Mouse (Mus musculus) stomach, embryonic 14.5 days (tissue): Measurements from ENCODE around the gene Haus8. TPM values are rescaled to one million over a fixed set of nuclear protein-coding genes. Genes with fewer than 3 reads are reported as not detected.
"Not testable (repeated sequence)": the region's sequence is repeated elsewhere in the genome, so short reads cannot be mapped to it uniquely, and the experiment has no call there.

Experiments
- ATAC-seq: fragments of 200-750 bp; cut with Nextera tagmentation; 2 replicates; pipeline ENCODE4 v1.8.0; 2017; ENCODE audit warnings: low read depth, moderate TSS enrichment; ENCODE audit not compliant: insufficient number of reproducible peaks, insufficient read depth, low FRiP score
- H3K27ac ChIP-seq: fragments of 300-500 bp; sonication (generic); 2 replicates; pipeline ENCODE4 v1.5.1; 2014; ENCODE audit warnings: mild to moderate bottlenecking, low read length, moderate library complexity, mixed read lengths
- H3K27me3 ChIP-seq: fragments of 300-500 bp; sonication (generic); 2 replicates; pipeline ENCODE4 v1.6.1; 2014; ENCODE audit warnings: low read length, control low read depth, mixed read lengths; ENCODE audit not compliant: control insufficient read depth, insufficient read depth
- H3K36me3 ChIP-seq: fragments of 300-500 bp; sonication (generic); 2 replicates; pipeline ENCODE4 v1.6.1; 2014; ENCODE audit warnings: mild to moderate bottlenecking, control low read depth, low read length, moderate library complexity, mixed read lengths; ENCODE audit not compliant: control insufficient read depth, insufficient read depth
- H3K4me1 ChIP-seq: fragments of 300-500 bp; sonication (generic); 2 replicates; pipeline ENCODE4 v1.6.1; 2014; ENCODE audit warnings: low read length, control low read depth, mixed read lengths; ENCODE audit not compliant: control insufficient read depth, insufficient read depth
- H3K4me2 ChIP-seq: fragments of 300-500 bp; sonication (generic); replicated peaks from 2 replicates; pipeline ENCODE4 v1.6.1; 2014; ENCODE audit warnings: low read depth, low read length, control low read depth
- H3K4me3 ChIP-seq: fragments of 300-500 bp; sonication (generic); 2 replicates; pipeline ENCODE4 v1.5.1; 2014; ENCODE audit warnings: low read depth, low read length, control low read depth
- H3K9ac ChIP-seq: fragments of 300-500 bp; sonication (generic); replicated peaks from 2 replicates; pipeline ENCODE4 v1.6.1; 2014; ENCODE audit warnings: low read depth, mild to moderate bottlenecking, control low read depth, low read length, moderate library complexity, mixed read lengths
- H3K9me3 ChIP-seq: fragments of 300-500 bp; sonication (generic); 2 replicates; pipeline ENCODE4 v1.6.1; 2016; ENCODE audit warnings: low read depth, low read length, control low read depth; ENCODE audit not compliant: control insufficient read depth
- WGBS: fragments of 180-500 bp; shearing (Covaris S2); extraction: QIAGEN DNeasy Blood & Tissue Kit; methylation state at CpG from one replicate; pipeline ENCODE4 v1.1.7; 2014; 5-methylcytosine and 5-hydroxymethylcytosine counted together
- polyA plus RNA-seq: library from polyadenylated mRNA; unstranded; fragments of >200 nt; fragmentation: Nextera tagmentation; extraction: Ambion mirVana; gene quantifications from 2 replicates; pipeline ENCODE4 v1.2.1, GENCODE M21; 2014

The Haus8 gene
- polyA plus RNA-seq = 53.7 and 54.1 TPM in 2 replicates

- Histone ChIP-seq H3K9me3 (no peaks in the 10 kb centered on the region), H3K4me1 (peaks cover 10% of the 10 kb centered on the region), H3K27me3 (no peaks in the 10 kb centered on the region), H3K27ac (peak within 1 kb of the TSS; percentile 81), H3K9ac (peak within 1 kb of the TSS; percentile 60), H3K4me3 (peak within 1 kb of the TSS; percentile 73), H3K4me2 (peak within 1 kb of the TSS; percentile 63), H3K36me3 (no peaks in the 10 kb centered on the region)
- WGBS = under 1% methylated on average over 84 of the region's 84 CpGs
- peak; percentile 99 for ATAC-seq
Measured at GRCm38 (mm10) chr8:71272286-71273150, at the start of gene Haus8, which contains the start of gene Myo9b. Gene Haus8 (minus strand): TSS chr8:71272934. Gene Myo9b (plus strand): TSS chr8:71272714.

GRCm38 (mm10) chr8:71319760-71320159 lies 47.0 kb upstream of the Haus8 start:
- not testable (repeated sequence) for H3K4me3 ChIP-seq, H3K4me2 ChIP-seq, H3K9ac ChIP-seq, ATAC-seq, H3K27ac ChIP-seq, H3K9me3 ChIP-seq, H3K27me3 ChIP-seq, H3K4me1 ChIP-seq
- WGBS = 89% methylated on average over 2 of the region's 2 CpGs
- H3K36me3 ChIP-seq = peaks cover 18% of the 10 kb centered on the region

GRCm38 (mm10) chr8:71318610-71319009 lies 45.9 kb upstream of the Haus8 start:
- H3K4me1 ChIP-seq, H3K4me2 ChIP-seq, H3K4me3 ChIP-seq, H3K9ac ChIP-seq, H3K9me3 ChIP-seq, H3K27ac ChIP-seq, H3K27me3 ChIP-seq, ATAC-seq: not testable (repeated sequence)
- H3K36me3 ChIP-seq = peaks cover 11% of the 10 kb centered on the region
- WGBS = 80% methylated on average over 5 of the region's 5 CpGs

- Histone ChIP-seq H3K9me3 (no peaks in the 10 kb centered on the region), H3K36me3 (no peaks in the 10 kb centered on the region; the same call in 1 of the 2 replicates), H3K4me2 (no peak overlapping the region), H3K27me3 (no peaks in the 10 kb centered on the region), H3K4me3 (no peak overlapping the region), H3K27ac (no peak overlapping the region), H3K4me1 (peaks cover 7% of the 10 kb centered on the region; the same call in 1 of the 2 replicates), H3K9ac (no peak overlapping the region)
- no peak for ATAC-seq
Measured at GRCm38 (mm10) chr8:71316486-71317031, 43.8 kb upstream of the Haus8 start.

GRCm38 (mm10) chr8:71315972-71316371 lies 43.2 kb upstream of the Haus8 start:
- H3K9me3 ChIP-seq = no peaks in the 10 kb centered on the region
- H3K27ac ChIP-seq = no peak overlapping the region
- no peak overlapping the region for H3K9ac ChIP-seq
- no peaks in the 10 kb centered on the region for H3K27me3 ChIP-seq
- H3K4me1 ChIP-seq = peaks cover 7% of the 10 kb centered on the region; the same call in 1 of the 2 replicates
- H3K4me2 ChIP-seq = no peak overlapping the region
- no peak for ATAC-seq
- no peak overlapping the region for H3K4me3 ChIP-seq
- WGBS = 85% methylated on average over 5 of the region's 5 CpGs
- H3K36me3 ChIP-seq = no peaks in the 10 kb centered on the region; the same call in 1 of the 2 replicates

- Histone ChIP-seq H3K4me2 (no peak overlapping the region), H3K27ac (no peak overlapping the region), H3K4me3 (no peak overlapping the region), H3K9me3 (no peaks in the 10 kb centered on the region), H3K27me3 (no peaks in the 10 kb centered on the region), H3K9ac (no peak overlapping the region), H3K4me1 (peaks cover 7% of the 10 kb centered on the region; the same call in 1 of the 2 replicates), H3K36me3 (no peaks in the 10 kb centered on the region; the same call in 1 of the 2 replicates)
- whole genome bisulfite sequencing = 94% methylated on average over 2 of the region's 2 CpGs
- ATAC-seq = no peak
Measured at GRCm38 (mm10) chr8:71313951-71314350, 41.2 kb upstream of the Haus8 start.

GRCm38 (mm10) chr8:71312700-71313099 lies 40.0 kb upstream of the Haus8 start:
- Histone ChIP-seq H3K36me3 (no peaks in the 10 kb centered on the region; the same call in 1 of the 2 replicates), H3K9me3 (no peaks in the 10 kb centered on the region), H3K9ac (no peak overlapping the region), H3K4me3 (no peak overlapping the region), H3K27me3 (no peaks in the 10 kb centered on the region), H3K4me2 (no peak overlapping the region), H3K27ac (peak overlapping the region; percentile 21; the same call in 1 of the 2 replicates), H3K4me1 (peaks cover 7% of the 10 kb centered on the region; the same call in 1 of the 2 replicates)
- peak; percentile 65; the same call in 1 of the 2 replicates for ATAC-seq
- WGBS = 3% methylated on average over 1 of the region's 1 CpGs

GRCm38 (mm10) chr8:71310446-71310845 lies 37.7 kb upstream of the Haus8 start:
- Histone ChIP-seq H3K27me3 (no peaks in the 10 kb centered on the region), H3K9ac (no peak overlapping the region), H3K4me2 (no peak overlapping the region), H3K9me3 (no peaks in the 10 kb centered on the region), H3K36me3 (no peaks in the 10 kb centered on the region; the same call in 1 of the 2 replicates), H3K27ac (no peak overlapping the region), H3K4me3 (no peak overlapping the region), H3K4me1 (peaks cover 7% of the 10 kb centered on the region; the same call in 1 of the 2 replicates)
- no peak for ATAC-seq
- 70% methylated on average over 6 of the region's 6 CpGs for whole genome bisulfite sequencing
